Mouse (Mus musculus) cerebellum, adult 2 months (tissue): ENCODE measurements around the gene Ccser2.

Experiments used
- CTCF ChIP-seq: fragments of 200-500 bp; IDR thresholded peaks from 2 replicates; pipeline ENCODE4 v1.5.1; 2011; ENCODE audit warnings: low read depth, mild to moderate bottlenecking, control low read depth, low read length, moderate library complexity, borderline replicate concordance; ENCODE audit not compliant: insufficient read depth
- POLR2A ChIP-seq: fragments of 200-500 bp; IDR thresholded peaks from 2 replicates; pipeline ENCODE4 v1.6.1; 2011; ENCODE audit warnings: low read length, control low read depth, borderline replicate concordance; ENCODE audit not compliant: insufficient read depth

DNA sequence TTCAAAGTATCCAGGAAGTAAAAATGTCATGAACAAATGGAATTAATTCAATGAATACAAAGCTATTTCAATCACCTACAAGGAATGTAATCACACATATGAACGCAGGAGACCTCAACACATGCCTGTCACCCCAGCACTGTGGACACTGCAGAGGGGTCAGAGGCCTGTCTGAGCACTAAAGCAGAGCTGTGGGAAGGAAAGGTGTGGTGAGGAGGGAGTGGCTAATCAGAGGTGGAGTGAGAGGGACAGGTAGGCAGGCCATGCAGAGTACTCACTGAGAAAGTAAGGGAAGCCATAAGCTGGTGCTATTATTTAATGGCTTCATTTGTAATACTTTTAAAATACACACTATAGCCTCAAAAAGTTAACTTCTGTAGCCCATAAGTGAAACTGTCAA is 64.4 kb downstream of the Ccser2 start:
- TF ChIP-seq CTCF, result no peak
- no peak for TF ChIP-seq POLR2A
